Mouse (Mus musculus): Measurements from ENCODE around the gene Gm281. TPM values are rescaled to one million over a fixed set of nuclear protein-coding genes. Genes with fewer than 3 reads are reported as not detected.

Gm281 gene
- polyA plus RNA-seq, 1 experiment, result not detected

DNA sequence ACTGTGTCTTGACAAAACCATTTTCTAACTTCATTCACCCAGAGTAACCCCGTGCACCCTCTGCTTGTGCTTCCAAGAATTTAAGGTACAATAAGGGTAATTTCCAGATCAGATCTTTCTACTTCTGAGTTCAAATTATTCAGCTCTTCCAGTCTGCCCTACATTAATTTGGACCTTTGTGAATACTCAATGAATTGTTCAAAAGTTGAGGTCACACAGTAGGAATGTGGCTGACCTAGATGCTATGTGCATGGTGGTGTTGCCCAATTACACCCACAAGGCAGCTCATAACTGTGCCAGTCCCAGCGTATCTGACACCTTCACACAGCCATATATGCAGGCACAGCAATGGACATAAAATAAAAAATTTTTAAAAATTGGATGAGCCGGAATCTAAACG, 30.4 kb upstream of the Gm281 start:
- Histone ChIP-seq H3K4me2 (ENCODE audit: low read depth) (no peak overlapping the region), H3K4me3 (no peak overlapping the region), H3ac (ENCODE audit: control insufficient read depth, insufficient read length) (no peak overlapping the region), H3K36me3 (ENCODE audit: control insufficient read depth, insufficient read depth) (no peaks in the 10 kb centered on the region), H3K27me3 (ENCODE audit: control insufficient read depth, insufficient read depth, insufficient read length) (no peaks in the 10 kb centered on the region), H3K79me2 (ENCODE audit: control insufficient read depth, insufficient read depth) (no peaks in the 10 kb centered on the region)
- TF ChIP-seq MYOG (IDR thresholded peaks at IDR 0.05; ENCODE audit: control insufficient read depth in 1 of 3, insufficient read depth in 1 of 3, insufficient read length in 2 of 3, low read depth in 2 of 3) (no peak), TCF3 (IDR thresholded peaks at IDR 0.05; ENCODE audit: insufficient read length, low read depth) (no peak), POLR2AphosphoS2 (IDR thresholded peaks at IDR 0.05; ENCODE audit: insufficient read length, low read depth) (no peak), POLR2A (IDR thresholded peaks at IDR 0.05; ENCODE audit: insufficient read length, low read depth) (no peak), SRF (IDR thresholded peaks at IDR 0.05; ENCODE audit: control insufficient read depth, insufficient read length, low read depth) (no peak), E2F4 (IDR thresholded peaks at IDR 0.05; ENCODE audit: insufficient read depth) (no peak), MAX (IDR thresholded peaks at IDR 0.05; ENCODE audit: low read depth) (no peak), USF1 (IDR thresholded peaks at IDR 0.05; ENCODE audit: low read depth) (no peak), MYOD1 (IDR thresholded peaks at IDR 0.05; ENCODE audit: control insufficient read depth in 1 of 3, insufficient read length in 2 of 3, low read depth in 2 of 3) (no peak)

- H3K36me3 ChIP-seq (ENCODE audit: control insufficient read depth, insufficient read depth), result no peaks in the 10 kb centered on the region
- TF ChIP-seq E2F4 (IDR thresholded peaks at IDR 0.05; ENCODE audit: insufficient read depth) (no peak), TCF12 (IDR thresholded peaks at IDR 0.05; ENCODE audit: insufficient read depth, poor library complexity, severe bottlenecking) (no peak), POLR2AphosphoS2 (IDR thresholded peaks at IDR 0.05; ENCODE audit: insufficient read length, low read depth) (no peak), SRF (IDR thresholded peaks at IDR 0.05; ENCODE audit: control insufficient read depth, insufficient read length, low read depth) (no peak), MYOG (IDR thresholded peaks at IDR 0.05; ENCODE audit: control insufficient read depth in 1 of 3, insufficient read depth in 1 of 3, insufficient read length in 2 of 3, low read depth in 2 of 3) (no peak), CEBPB (IDR thresholded peaks at IDR 0.05; ENCODE audit: insufficient read depth, poor library complexity, severe bottlenecking) (no peak)
These were observed 19.7 kb upstream of the Gm281 start for GRCm38 (mm10) chr14:13934052-13934371.

DNA sequence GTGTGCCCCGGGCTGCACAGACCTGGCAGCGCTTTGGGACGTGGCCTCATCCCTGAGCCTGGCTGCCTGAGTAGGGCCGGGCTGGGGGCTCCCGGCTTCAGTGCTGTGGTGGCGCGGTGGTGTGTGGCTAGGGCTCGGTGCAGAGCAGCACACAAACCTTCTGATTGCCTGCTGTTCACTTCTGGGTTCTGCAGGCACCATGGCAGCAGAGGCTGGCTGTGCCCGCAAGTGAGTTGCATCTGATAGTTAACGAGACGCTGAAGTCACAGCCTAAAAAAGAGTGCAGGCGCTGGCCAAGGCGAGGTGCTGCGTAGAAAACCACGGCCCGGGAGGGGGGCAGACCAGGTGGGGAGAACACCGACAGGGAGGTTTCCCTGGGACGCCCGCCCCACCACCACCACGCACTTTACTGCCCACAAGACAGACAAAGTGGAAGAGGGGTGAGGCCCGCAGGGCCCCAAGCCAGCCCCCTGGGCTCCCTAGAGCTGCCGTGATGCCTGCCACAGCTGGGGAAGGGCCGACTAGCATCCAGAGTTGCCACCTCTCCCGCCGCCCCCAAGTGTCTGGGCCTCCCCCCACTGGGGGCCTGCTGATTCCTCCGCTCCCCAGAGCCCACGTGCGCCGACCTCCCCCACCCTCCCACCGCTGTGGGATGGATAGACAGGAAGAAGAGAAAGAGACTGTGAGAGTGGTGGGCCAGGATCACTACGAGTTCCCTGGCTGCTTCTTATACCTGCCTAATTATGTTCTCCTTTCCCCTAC, 19.2 kb upstream of the Gm281 start:
- Histone ChIP-seq H3K36me3 (ENCODE audit: control insufficient read depth, insufficient read depth) (no peaks in the 10 kb centered on the region), H3K79me2 (ENCODE audit: control insufficient read depth, insufficient read depth) (no peaks in the 10 kb centered on the region), H3ac (ENCODE audit: control insufficient read depth, insufficient read length) (no peak overlapping the region), H3K4me2 (ENCODE audit: low read depth) (no peak overlapping the region), H3K4me3 (no peak overlapping the region), H3K27me3 (ENCODE audit: control insufficient read depth, insufficient read depth, insufficient read length) (no peaks in the 10 kb centered on the region)
- no peak for TF ChIP-seq MYOD1 (IDR thresholded peaks at IDR 0.05; ENCODE audit: control insufficient read depth in 1 of 3, insufficient read length in 2 of 3, low read depth in 2 of 3)
- TF ChIP-seq POLR2AphosphoS2 (IDR thresholded peaks at IDR 0.05; ENCODE audit: insufficient read length, low read depth), result no peak
- TF ChIP-seq TCF12 (IDR thresholded peaks at IDR 0.05; ENCODE audit: insufficient read depth, poor library complexity, severe bottlenecking), result no peak
- TF ChIP-seq SRF (IDR thresholded peaks at IDR 0.05; ENCODE audit: control insufficient read depth, insufficient read length, low read depth), result no peak
- no peak for TF ChIP-seq MYOG (IDR thresholded peaks at IDR 0.05; ENCODE audit: control insufficient read depth in 1 of 3, insufficient read depth in 1 of 3, insufficient read length in 2 of 3, low read depth in 2 of 3)
- TF ChIP-seq REST (IDR thresholded peaks at IDR 0.05; ENCODE audit: insufficient read depth, insufficient read length), result no peak
- TF ChIP-seq USF1 (IDR thresholded peaks at IDR 0.05; ENCODE audit: low read depth), result no peak

More at GRCm38 (mm10) chr14:13934052-13934371, 19.7 kb upstream of the Gm281 start:
- no peak overlapping the region for H3ac ChIP-seq (ENCODE audit: control insufficient read depth, insufficient read length)
- no peaks in the 10 kb centered on the region for H3K79me2 ChIP-seq (ENCODE audit: control insufficient read depth, insufficient read depth)
- H3K4me3 ChIP-seq, result no peak overlapping the region
- H3K27me3 ChIP-seq (ENCODE audit: control insufficient read depth, insufficient read depth, insufficient read length), result no peaks in the 10 kb centered on the region
- H3K4me2 ChIP-seq (ENCODE audit: low read depth), result no peak overlapping the region

GRCm38 (mm10) chr14:13917630-13918029, 3.4 kb upstream of the Gm281 start:
- Histone ChIP-seq H3K4me2 (ENCODE audit: low read depth) (no peak overlapping the region), H3K36me3 (ENCODE audit: control insufficient read depth, insufficient read depth) (no peaks in the 10 kb centered on the region), H3K79me2 (ENCODE audit: control insufficient read depth, insufficient read depth) (no peaks in the 10 kb centered on the region), H3K4me3 (no peak overlapping the region), H3K27me3 (ENCODE audit: control insufficient read depth, insufficient read depth, insufficient read length) (no peaks in the 10 kb centered on the region), H3ac (ENCODE audit: control insufficient read depth, insufficient read length) (no peak overlapping the region)
- no peak for TF ChIP-seq E2F4 (IDR thresholded peaks at IDR 0.05; ENCODE audit: insufficient read depth)

DNA sequence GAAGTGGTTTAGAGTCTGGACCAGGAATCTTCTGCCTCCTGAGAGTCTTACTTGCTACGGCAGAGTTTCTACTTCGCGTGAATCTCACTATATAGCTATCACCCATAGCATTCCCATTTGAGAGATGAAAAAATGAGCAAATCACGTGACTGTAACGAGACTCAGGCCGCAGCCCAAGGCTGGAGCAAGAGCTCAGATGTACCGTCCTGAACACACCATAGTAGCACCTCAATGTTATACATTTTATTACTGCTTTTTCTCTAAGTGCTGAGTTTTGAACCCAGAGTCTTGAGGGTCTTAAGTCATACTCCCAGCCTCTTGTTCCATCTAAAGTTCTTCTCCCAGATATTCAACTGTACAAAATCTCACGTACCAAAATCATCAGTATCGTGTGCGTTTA, 2.9 kb upstream of the Gm281 start:
- H3K4me3 ChIP-seq, result no peak overlapping the region
- TF ChIP-seq E2F4 (IDR thresholded peaks at IDR 0.05; ENCODE audit: insufficient read depth) (no peak), TCF3 (IDR thresholded peaks at IDR 0.05; ENCODE audit: insufficient read length, low read depth) (no peak), REST (IDR thresholded peaks at IDR 0.05; ENCODE audit: insufficient read depth, insufficient read length) (no peak), USF1 (IDR thresholded peaks at IDR 0.05; ENCODE audit: low read depth) (no peak), POLR2AphosphoS2 (IDR thresholded peaks at IDR 0.05; ENCODE audit: insufficient read length, low read depth) (no peak), MYOD1 (IDR thresholded peaks at IDR 0.05; ENCODE audit: control insufficient read depth in 1 of 3, insufficient read length in 2 of 3, low read depth in 2 of 3) (no peak), MAX (IDR thresholded peaks at IDR 0.05; ENCODE audit: low read depth) (no peak), CEBPB (IDR thresholded peaks at IDR 0.05; ENCODE audit: insufficient read depth, poor library complexity, severe bottlenecking) (no peak), SRF (IDR thresholded peaks at IDR 0.05; ENCODE audit: control insufficient read depth, insufficient read length, low read depth) (no peak), MYOG (IDR thresholded peaks at IDR 0.05; ENCODE audit: control insufficient read depth in 1 of 3, insufficient read depth in 1 of 3, insufficient read length in 2 of 3, low read depth in 2 of 3) (no peak), POLR2A (IDR thresholded peaks at IDR 0.05; ENCODE audit: insufficient read length, low read depth) (no peak), TCF12 (IDR thresholded peaks at IDR 0.05; ENCODE audit: insufficient read depth, poor library complexity, severe bottlenecking) (no peak)
- no peaks in the 10 kb centered on the region for H3K36me3 ChIP-seq (ENCODE audit: control insufficient read depth, insufficient read depth)
- H3ac ChIP-seq (ENCODE audit: control insufficient read depth, insufficient read length), result no peak overlapping the region
- H3K27me3 ChIP-seq (ENCODE audit: control insufficient read depth, insufficient read depth, insufficient read length), result no peaks in the 10 kb centered on the region
- H3K4me2 ChIP-seq (ENCODE audit: low read depth), result no peak overlapping the region
- H3K79me2 ChIP-seq (ENCODE audit: control insufficient read depth, insufficient read depth), result no peaks in the 10 kb centered on the region

Data from myocyte (in vitro differentiated cells).